Mouse (Mus musculus) left cerebral cortex, adult 8-10 months (tissue): ENCODE measurements around the gene Opcml. TPM values are rescaled to one million over a fixed set of nuclear protein-coding genes. Genes with fewer than 3 reads are reported as not detected.

Experiments
- DNase-seq, 2 experiments: peaks; one replicate each; pipeline ENCODE4 v3.0.0; 2022; ENCODE audit warnings: low spot score in 2 of 2
- total RNA-seq, 4 experiments: library from RNA; stranded (reverse); gene quantifications; 2 replicates each; pipeline ENCODE4 v1.2.4; 2022

Gene Opcml
- total RNA-seq, 4 experiments from 2014 or later, result 202 to 222 (median 210) TPM

GRCm38 (mm10) chr9:28615447-28615846 lies 824.9 kb downstream of the Opcml start:
- DNase-seq, result no peak

- no peak for DNase-seq
Observed at GRCm38 (mm10) chr9:28617666-28618065, 827.1 kb downstream of the Opcml start.

GRCm38 (mm10) chr9:28618186-28618892 lies 827.8 kb downstream of the Opcml start:
- peak in 1 of 2 experiments; percentile 22 for DNase-seq

- no peak for DNase-seq
Observed at GRCm38 (mm10) chr9:28621939-28622338, 831.4 kb downstream of the Opcml start.

- no peak for DNase-seq
Observed at GRCm38 (mm10) chr9:28624870-28625269, 834.3 kb downstream of the Opcml start.

GRCm38 (mm10) chr9:28642766-28643165 lies 852.2 kb downstream of the Opcml start:
- no peak for DNase-seq

- DNase-seq, result no peak
Observed at GRCm38 (mm10) chr9:28644063-28644462, 853.5 kb downstream of the Opcml start.

GRCm38 (mm10) chr9:28650089-28650488 lies 859.5 kb downstream of the Opcml start:
- no peak for DNase-seq

GRCm38 (mm10) chr9:28659996-28660395 lies 869.4 kb downstream of the Opcml start:
- DNase-seq, result no peak

- peak in 1 of 2 experiments; percentile 87 for DNase-seq
Observed at GRCm38 (mm10) chr9:28662882-28663281, 872.3 kb downstream of the Opcml start.

- no peak for DNase-seq
Observed at GRCm38 (mm10) chr9:28680309-28680708, 889.7 kb downstream of the Opcml start.

- no peak for DNase-seq
Observed at GRCm38 (mm10) chr9:28681252-28682037, 890.9 kb downstream of the Opcml start.

GRCm38 (mm10) chr9:28683951-28684470 lies 893.4 kb downstream of the Opcml start:
- DNase-seq, result no peak

GRCm38 (mm10) chr9:28686942-28687611 lies 896.5 kb downstream of the Opcml start:
- DNase-seq, result no peak

- DNase-seq, result no peak
Observed at GRCm38 (mm10) chr9:28690134-28690533, 899.6 kb downstream of the Opcml start.

GRCm38 (mm10) chr9:28705796-28706195 lies 915.2 kb downstream of the Opcml start:
- no peak for DNase-seq

- DNase-seq, result no peak
Observed at GRCm38 (mm10) chr9:28714544-28714943, 924.0 kb downstream of the Opcml start.

- DNase-seq, result no peak
Observed at GRCm38 (mm10) chr9:28720186-28720585, 929.6 kb downstream of the Opcml start.

- DNase-seq, result no peak
Observed at GRCm38 (mm10) chr9:28731811-28732602, 941.4 kb downstream of the Opcml start.

- DNase-seq, result no peak
Observed at GRCm38 (mm10) chr9:28737955-28738354, 947.4 kb downstream of the Opcml start.

GRCm38 (mm10) chr9:28738451-28738860 lies 947.9 kb downstream of the Opcml start:
- DNase-seq, result peak; percentile 25 to 85
